Mouse (Mus musculus) heart, adult 2 months (tissue): ENCODE measurements at regions not wholly inside any gene's neighbourhood (a gene's known extent, or its start where the extent isn't known, plus 50 kb on each side); places are given as distances from the start of the nearest gene placed in this dataset.

Experiments used
- CTCF ChIP-seq: fragments of 200-600 bp; IDR thresholded peaks from 2 replicates; pipeline ENCODE4 v1.8.1; 2022; ENCODE audit warnings: antibody characterized with exemption, mild to moderate bottlenecking, moderate library complexity
- EP300 ChIP-seq: fragments of 200-500 bp; IDR thresholded peaks from 2 replicates; pipeline ENCODE4 v1.6.1; 2011; ENCODE audit warnings: low read depth, low read length, control low read depth; ENCODE audit not compliant: insufficient read depth

- TF ChIP-seq CTCF (no peak), EP300 (no peak)
These were observed 525.2 kb upstream of the Fbxo33 start for GRCm38 (mm10) chr12:59744768-59745167.
